Mouse (Mus musculus): ENCODE measurements around the gene Lancl1. TPM values are rescaled to one million over a fixed set of nuclear protein-coding genes. Genes with fewer than 3 reads are reported as not detected.

Lancl1 gene
- polyA plus RNA-seq, 1 experiment: 21.0 TPM

- no peaks in the 10 kb centered on the region for H3K4me1 ChIP-seq (ENCODE audit: control insufficient read depth, insufficient read depth, low read length)
- H3K4me3 ChIP-seq (replicated peaks; ENCODE audit: control insufficient read depth, low read depth, low read length): no peak overlapping the region
- 85% methylated on average over 6 of the region's 6 CpGs for WGBS
- TF ChIP-seq CTCF (IDR thresholded peaks at IDR 0.05; ENCODE audit: control insufficient read depth, insufficient read depth, low read length): no peak
- TF ChIP-seq POLR2A (IDR thresholded peaks at IDR 0.05; ENCODE audit: borderline replicate concordance, control insufficient read depth, low read depth, low read length): no peak
- no peak overlapping the region for H3K27ac ChIP-seq (ENCODE audit: control insufficient read depth, insufficient read depth, low read depth, low read length, poor library complexity)
Observed at GRCm38 (mm10) chr1:67002226-67002625, 36.4 kb downstream of the Lancl1 start.

DNA sequence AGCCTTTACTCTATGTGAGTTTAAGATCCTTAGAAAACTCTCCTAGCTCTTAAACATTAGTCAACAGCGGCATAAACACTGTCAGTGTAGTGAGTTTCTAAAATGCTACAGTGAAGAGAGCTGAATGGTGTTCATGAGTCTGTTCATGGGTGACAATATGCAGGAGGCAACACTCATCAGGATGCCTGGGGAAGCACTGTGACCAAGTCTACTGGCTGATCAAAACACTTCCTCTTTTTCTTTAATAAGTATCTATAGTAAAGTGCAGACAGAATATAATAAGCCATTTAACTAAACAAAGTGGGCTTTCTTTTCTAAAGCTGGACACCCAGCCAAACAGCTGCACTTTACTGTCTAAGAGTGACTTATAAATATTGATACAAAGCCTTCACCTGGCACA lies 37.3 kb downstream of the Lancl1 start:
- WGBS: 71% methylated on average over 1 of the region's 1 CpGs
- H3K4me1 ChIP-seq (ENCODE audit: control insufficient read depth, insufficient read depth, low read length): no peaks in the 10 kb centered on the region
- no peak overlapping the region for H3K27ac ChIP-seq (ENCODE audit: control insufficient read depth, insufficient read depth, low read depth, low read length, poor library complexity)
- TF ChIP-seq CTCF (IDR thresholded peaks at IDR 0.05; ENCODE audit: control insufficient read depth, insufficient read depth, low read length) (no peak), POLR2A (IDR thresholded peaks at IDR 0.05; ENCODE audit: borderline replicate concordance, control insufficient read depth, low read depth, low read length) (no peak)
- H3K4me3 ChIP-seq (replicated peaks; ENCODE audit: control insufficient read depth, low read depth, low read length): no peak overlapping the region

DNA sequence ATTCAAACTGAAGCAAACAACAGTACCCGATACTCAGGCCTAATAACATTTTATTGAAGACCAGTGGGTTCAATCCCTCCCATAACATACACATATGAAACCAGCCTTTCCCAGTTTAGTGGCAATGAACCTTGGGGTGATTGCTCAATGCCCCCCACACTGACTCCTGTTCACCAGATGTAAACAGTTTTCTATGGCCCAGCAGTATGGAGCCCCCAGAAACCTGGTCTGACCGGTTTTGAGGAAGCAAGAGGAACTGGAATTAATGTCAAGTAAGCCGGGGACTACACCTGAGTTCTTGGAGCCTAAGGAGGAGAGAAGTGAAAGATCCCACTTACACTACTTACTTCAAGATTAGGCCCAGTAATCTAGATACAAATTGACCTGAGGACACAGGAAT lies 38.2 kb downstream of the Lancl1 start:
- no peak for TF ChIP-seq POLR2A (IDR thresholded peaks at IDR 0.05; ENCODE audit: borderline replicate concordance, control insufficient read depth, low read depth, low read length)
- no peak for TF ChIP-seq CTCF (IDR thresholded peaks at IDR 0.05; ENCODE audit: control insufficient read depth, insufficient read depth, low read length)
- Histone ChIP-seq H3K4me3 (replicated peaks; ENCODE audit: control insufficient read depth, low read depth, low read length) (no peak overlapping the region), H3K27ac (ENCODE audit: control insufficient read depth, insufficient read depth, low read depth, low read length, poor library complexity) (no peak overlapping the region), H3K4me1 (ENCODE audit: control insufficient read depth, insufficient read depth, low read length) (no peaks in the 10 kb centered on the region)
- 69% methylated on average over 3 of the region's 3 CpGs for WGBS

DNA sequence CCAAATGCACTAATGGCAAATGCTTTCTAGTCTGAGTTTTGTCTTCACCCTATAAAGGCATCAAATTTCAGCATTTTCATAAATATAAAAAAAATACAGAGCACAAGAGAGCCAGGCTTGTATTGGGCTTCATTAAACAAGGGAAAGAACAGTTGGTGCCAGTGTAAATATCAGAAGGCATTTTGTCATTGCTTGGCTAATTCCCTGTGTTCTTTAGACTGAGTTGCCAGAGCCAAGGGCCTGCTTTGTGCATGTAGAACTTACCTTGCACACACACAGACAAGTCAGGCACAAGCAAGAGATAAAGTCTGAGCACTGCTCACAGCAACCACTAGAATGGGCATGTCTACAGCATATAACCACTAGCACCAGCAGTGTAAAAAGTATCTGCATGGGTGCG lies 40.1 kb downstream of the Lancl1 start:
- TF ChIP-seq CTCF (IDR thresholded peaks at IDR 0.05; ENCODE audit: control insufficient read depth, insufficient read depth, low read length): no peak
- TF ChIP-seq POLR2A (IDR thresholded peaks at IDR 0.05; ENCODE audit: borderline replicate concordance, control insufficient read depth, low read depth, low read length): no peak
- WGBS: 88% methylated on average over 1 of the region's 1 CpGs
- H3K4me3 ChIP-seq (replicated peaks; ENCODE audit: control insufficient read depth, low read depth, low read length): no peak overlapping the region
- H3K4me1 ChIP-seq (ENCODE audit: control insufficient read depth, insufficient read depth, low read length): no peaks in the 10 kb centered on the region
- no peak overlapping the region for H3K27ac ChIP-seq (ENCODE audit: control insufficient read depth, insufficient read depth, low read depth, low read length, poor library complexity)

DNA sequence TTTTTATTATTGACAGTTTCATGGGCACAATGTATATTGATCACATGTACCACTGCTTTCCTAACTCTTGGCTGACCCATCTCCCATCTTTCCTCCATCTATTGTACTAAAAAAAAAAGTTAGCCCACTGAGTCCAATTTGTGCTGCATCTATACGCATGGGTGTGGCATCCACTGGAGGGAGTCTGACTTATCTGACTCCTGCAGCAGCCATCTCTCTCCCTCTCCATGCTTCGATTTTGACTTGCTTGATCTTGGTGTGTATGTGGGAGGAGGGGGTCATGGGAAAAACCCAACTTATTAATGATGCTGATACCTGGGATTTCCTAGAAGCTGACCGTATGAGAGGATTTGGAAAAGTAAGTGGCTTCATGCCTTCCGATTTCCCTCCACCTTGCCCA lies 40.5 kb downstream of the Lancl1 start:
- no peak for TF ChIP-seq CTCF (IDR thresholded peaks at IDR 0.05; ENCODE audit: control insufficient read depth, insufficient read depth, low read length)
- no peak for TF ChIP-seq POLR2A (IDR thresholded peaks at IDR 0.05; ENCODE audit: borderline replicate concordance, control insufficient read depth, low read depth, low read length)
- no peak overlapping the region for H3K4me3 ChIP-seq (replicated peaks; ENCODE audit: control insufficient read depth, low read depth, low read length)
- WGBS: 67% methylated on average over 4 of the region's 4 CpGs
- no peaks in the 10 kb centered on the region for H3K4me1 ChIP-seq (ENCODE audit: control insufficient read depth, insufficient read depth, low read length)
- no peak overlapping the region for H3K27ac ChIP-seq (ENCODE audit: control insufficient read depth, insufficient read depth, low read depth, low read length, poor library complexity)

- Histone ChIP-seq H3K27ac (ENCODE audit: control insufficient read depth, insufficient read depth, low read depth, low read length, poor library complexity) (no peak overlapping the region), H3K4me3 (replicated peaks; ENCODE audit: control insufficient read depth, low read depth, low read length) (no peak overlapping the region), H3K4me1 (ENCODE audit: control insufficient read depth, insufficient read depth, low read length) (no peaks in the 10 kb centered on the region)
- TF ChIP-seq CTCF (IDR thresholded peaks at IDR 0.05; ENCODE audit: control insufficient read depth, insufficient read depth, low read length) (no peak), POLR2A (IDR thresholded peaks at IDR 0.05; ENCODE audit: borderline replicate concordance, control insufficient read depth, low read depth, low read length) (no peak)
- 79% methylated on average over 2 of the region's 2 CpGs for WGBS
Observed at GRCm38 (mm10) chr1:66996819-66997218, 41.9 kb downstream of the Lancl1 start.

DNA sequence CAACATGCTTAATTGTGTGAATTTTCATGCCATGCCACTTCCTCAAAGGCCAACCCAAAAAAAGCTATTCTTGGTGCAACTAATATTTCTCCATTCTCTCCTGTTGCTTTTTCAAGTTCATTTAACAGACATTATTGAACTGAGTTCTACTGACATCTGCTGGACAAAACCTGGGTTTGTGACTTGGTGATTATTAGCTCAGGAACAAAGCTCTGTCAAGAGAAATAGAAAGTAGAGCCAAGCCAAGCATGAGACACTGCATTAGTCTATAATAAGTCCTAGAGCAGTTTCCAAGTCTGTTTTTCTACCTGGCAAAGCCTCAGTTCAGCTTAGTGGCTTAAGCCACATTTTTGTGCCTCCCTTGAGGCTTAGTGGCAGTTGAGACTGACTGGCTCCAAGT lies 45.9 kb downstream of the Lancl1 start:
- Histone ChIP-seq H3K4me3 (replicated peaks; ENCODE audit: control insufficient read depth, low read depth, low read length) (no peak overlapping the region), H3K4me1 (ENCODE audit: control insufficient read depth, insufficient read depth, low read length) (no peaks in the 10 kb centered on the region; the same call in 1 of the 2 replicates), H3K27ac (ENCODE audit: control insufficient read depth, insufficient read depth, low read depth, low read length, poor library complexity) (no peak overlapping the region)
- no peak for TF ChIP-seq CTCF (IDR thresholded peaks at IDR 0.05; ENCODE audit: control insufficient read depth, insufficient read depth, low read length)
- TF ChIP-seq POLR2A (IDR thresholded peaks at IDR 0.05; ENCODE audit: borderline replicate concordance, control insufficient read depth, low read depth, low read length): no peak

DNA sequence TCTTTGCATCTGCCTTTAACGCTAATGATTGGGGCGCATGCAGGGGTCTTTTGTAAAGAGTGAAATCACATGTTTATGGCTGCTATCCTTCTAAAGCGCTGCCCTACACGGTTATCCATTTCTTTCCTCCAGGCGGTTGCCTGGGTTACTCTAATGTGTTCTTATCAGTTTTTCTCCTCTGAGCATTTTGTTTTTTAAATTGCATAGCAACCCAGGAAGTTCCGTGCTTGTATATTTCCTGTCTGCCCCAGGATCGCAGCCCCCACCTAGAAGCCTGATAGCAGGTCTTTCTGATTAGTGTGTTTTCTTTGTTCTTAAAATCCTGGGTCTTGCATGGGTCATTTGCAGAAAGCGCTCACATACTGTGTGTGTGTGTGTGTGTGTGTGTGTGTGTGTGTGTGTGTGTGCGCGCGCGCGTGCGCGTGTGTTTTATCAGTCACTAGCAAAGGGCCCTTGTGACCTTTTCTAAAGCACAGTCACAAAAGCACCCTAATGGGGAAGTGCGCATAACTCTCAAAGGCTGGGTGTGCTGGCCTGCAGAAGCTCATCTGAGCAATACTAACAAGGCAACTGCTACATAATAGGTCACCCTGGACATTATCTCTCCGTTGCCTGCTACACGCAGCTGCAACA lies 51.0 kb downstream of the Lancl1 start:
- TF ChIP-seq POLR2A (IDR thresholded peaks at IDR 0.05; ENCODE audit: borderline replicate concordance, control insufficient read depth, low read depth, low read length) (no peak), CTCF (IDR thresholded peaks at IDR 0.05; ENCODE audit: control insufficient read depth, insufficient read depth, low read length) (no peak)
- peak overlapping the region; percentile 53 for H3K4me3 ChIP-seq (replicated peaks; ENCODE audit: control insufficient read depth, low read depth, low read length)
- H3K27ac ChIP-seq (ENCODE audit: control insufficient read depth, insufficient read depth, low read depth, low read length, poor library complexity): no peak overlapping the region
- H3K4me1 ChIP-seq (ENCODE audit: control insufficient read depth, insufficient read depth, low read length): no peaks in the 10 kb centered on the region; the same call in 1 of the 2 replicates
- WGBS: 18% methylated on average over 18 of the region's 18 CpGs

GRCm38 (mm10) chr1:66985906-66986305 lies 52.8 kb downstream of the Lancl1 start:
- no peak overlapping the region for H3K27ac ChIP-seq (ENCODE audit: control insufficient read depth, insufficient read depth, low read depth, low read length, poor library complexity)
- H3K4me3 ChIP-seq (replicated peaks; ENCODE audit: control insufficient read depth, low read depth, low read length): no peak overlapping the region
- TF ChIP-seq CTCF (IDR thresholded peaks at IDR 0.05; ENCODE audit: control insufficient read depth, insufficient read depth, low read length): no peak
- no peak for TF ChIP-seq POLR2A (IDR thresholded peaks at IDR 0.05; ENCODE audit: borderline replicate concordance, control insufficient read depth, low read depth, low read length)
- 74% methylated on average over 4 of the region's 4 CpGs for WGBS
- H3K4me1 ChIP-seq (ENCODE audit: control insufficient read depth, insufficient read depth, low read length): no peaks in the 10 kb centered on the region; the same call in 1 of the 2 replicates

Data from bone marrow, adult 2 months (tissue).